8 mouse cellular contexts compared by ENCODE assay signal in the genomic region with DNA sequence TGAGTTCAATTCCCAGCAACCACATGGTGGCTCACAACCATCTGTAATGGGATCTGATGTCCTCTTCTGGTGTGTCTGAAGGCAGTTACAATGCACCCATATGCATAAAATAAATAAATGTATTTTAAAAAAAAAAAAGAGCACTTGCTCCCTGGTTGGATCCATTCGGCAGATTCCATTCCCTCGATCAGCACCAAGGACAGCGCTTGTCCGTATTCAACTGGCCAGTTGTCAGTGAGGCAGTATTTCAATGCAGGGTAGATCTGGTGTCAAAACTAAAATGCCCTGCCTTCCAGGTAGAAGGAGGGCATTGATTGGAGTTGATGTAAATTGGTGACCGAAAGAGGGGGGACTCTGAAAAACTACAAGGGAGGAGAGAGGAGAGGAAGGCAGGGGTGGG.
DNase-seq lines count a peak whose midpoint lies in the region; ATAC-seq lines count a peak whose summit lies in the region.
"Had no signal": no experiment of that assay in that cellular context is flagged by ENCODE, and none has a peak within 500 bp of the region (broad histone marks: within the 10 kb centered on the region; RNA-seq: fewer than 3 reads in every experiment).

No protein-coding gene starts in this region.

- H3K4me2 ChIP-seq in liver, embryonic 12.5 days, result no peak overlapping the region
- H3K4me2 ChIP-seq: heart, embryonic 13.5 days had no signal

- peak; percentile 52 for DNase-seq in liver
- DNase-seq in ZHBTc4 (ENCODE audit: low read depth, low spot score), result peak; percentile 62
- peak; percentile 51 for DNase-seq in embryo, embryonic 9.5 days (ENCODE audit: extremely low spot score)
- peak; percentile 51 for DNase-seq in ovary, postnatal 14 days (ENCODE audit: low spot score)
- no peak for DNase-seq in frontal cortex, adult 2 months (ENCODE audit: extremely low spot score in 1 of 2, low spot score in 1 of 2)

- H3K9me3 ChIP-seq in liver, embryonic 12.5 days (replicated peaks), result no peaks in the 10 kb centered on the region
- H3K9me3 ChIP-seq: heart, embryonic 13.5 days had no signal

- H3K27ac ChIP-seq in liver, embryonic 12.5 days, result no peak overlapping the region
- H3K27ac ChIP-seq: heart, embryonic 13.5 days had no signal

- H3K9ac ChIP-seq in liver, embryonic 12.5 days, result no peak overlapping the region
- H3K9ac ChIP-seq: heart, embryonic 13.5 days had no signal

- peaks cover 42% of the 10 kb centered on the region for H3K27me3 ChIP-seq in liver, embryonic 12.5 days (replicated peaks)

- WGBS in liver, embryonic 12.5 days (ENCODE audit: insufficient replicate concordance), result 20% methylated on average over 5 of the region's 5 CpGs

- H3K4me1 ChIP-seq in liver, embryonic 12.5 days, result no peaks in the 10 kb centered on the region
- H3K4me1 ChIP-seq: heart, embryonic 13.5 days had no signal

- no peaks in the 10 kb centered on the region for H3K36me3 ChIP-seq in liver, embryonic 12.5 days
- H3K36me3 ChIP-seq: heart, embryonic 13.5 days had no signal

- no peak overlapping the region for H3K4me3 ChIP-seq in liver, embryonic 12.5 days
- H3K4me3 ChIP-seq: heart, embryonic 13.5 days had no signal

- no peak for ATAC-seq in liver, embryonic 12.5 days
- ATAC-seq in activated CD4-positive, CD25-positive, alpha-beta regulatory T cell, adult 4 months, result no peak

Comparison
In these comparisons a context has a peak if more than half of its experiments do, and no peak if none do; other contexts are left out.
1. DNase-seq: peak in liver (single experiment), ZHBTc4 (single experiment), embryo, embryonic 9.5 days (single experiment) and ovary, postnatal 14 days (single experiment); none in frontal cortex, adult 2 months (0 of 2).